Mouse (Mus musculus): ENCODE measurements at regions not wholly inside any gene's neighbourhood (a gene's known extent, or its start where the extent isn't known, plus 50 kb on each side); places are given as distances from the start of the nearest gene placed in this dataset.

- DNase-seq (ENCODE audit: extremely low spot score in 1 of 2, low spot score in 1 of 2), result no peak
Observed at GRCm38 (mm10) chr6:31615426-31615970, 51.7 kb upstream of the Podxl start.

- no peak for DNase-seq (ENCODE audit: extremely low spot score in 1 of 2, low spot score in 1 of 2)
Observed at GRCm38 (mm10) chr6:31614563-31614962, 50.8 kb upstream of the Podxl start.

- DNase-seq (ENCODE audit: extremely low spot score in 1 of 2, low spot score in 1 of 2), result no peak
Observed at GRCm38 (mm10) chr6:31613590-31614319, 50.0 kb upstream of the Podxl start.

All from frontal cortex, adult 2 months (tissue).